Mouse (Mus musculus) G1E (cell line): Measurements from ENCODE around the gene Adgrl4.

ENCODE experiments used
- CTCF ChIP-seq: IDR thresholded peaks from 2 replicates; pipeline ENCODE4 v1.5.1; 2012; ENCODE audit warnings: low read depth, low read length, inconsistent platforms, mixed read lengths
- GATA1 ChIP-seq: IDR thresholded peaks from 2 replicates; pipeline ENCODE4 v1.6.1; 2012; ENCODE audit warnings: borderline replicate concordance, low read length, inconsistent platforms, mixed read lengths
- GATA2 ChIP-seq: IDR thresholded peaks from 2 replicates; pipeline ENCODE4 v1.6.1; 2012; ENCODE audit warnings: low read depth, low read length, inconsistent platforms, borderline replicate concordance
- POLR2AphosphoS5 ChIP-seq: IDR thresholded peaks from 2 replicates; pipeline ENCODE4 v1.6.1; 2012; ENCODE audit warnings: low read depth, low read length, inconsistent platforms; ENCODE audit not compliant: insufficient replicate concordance
- TAL1 ChIP-seq: conservative IDR thresholded peaks from 2 replicates; pipeline ENCODE4 v1.6.1; 2012; ENCODE audit warnings: low read depth, low read length, inconsistent platforms, mixed read lengths

DNA sequence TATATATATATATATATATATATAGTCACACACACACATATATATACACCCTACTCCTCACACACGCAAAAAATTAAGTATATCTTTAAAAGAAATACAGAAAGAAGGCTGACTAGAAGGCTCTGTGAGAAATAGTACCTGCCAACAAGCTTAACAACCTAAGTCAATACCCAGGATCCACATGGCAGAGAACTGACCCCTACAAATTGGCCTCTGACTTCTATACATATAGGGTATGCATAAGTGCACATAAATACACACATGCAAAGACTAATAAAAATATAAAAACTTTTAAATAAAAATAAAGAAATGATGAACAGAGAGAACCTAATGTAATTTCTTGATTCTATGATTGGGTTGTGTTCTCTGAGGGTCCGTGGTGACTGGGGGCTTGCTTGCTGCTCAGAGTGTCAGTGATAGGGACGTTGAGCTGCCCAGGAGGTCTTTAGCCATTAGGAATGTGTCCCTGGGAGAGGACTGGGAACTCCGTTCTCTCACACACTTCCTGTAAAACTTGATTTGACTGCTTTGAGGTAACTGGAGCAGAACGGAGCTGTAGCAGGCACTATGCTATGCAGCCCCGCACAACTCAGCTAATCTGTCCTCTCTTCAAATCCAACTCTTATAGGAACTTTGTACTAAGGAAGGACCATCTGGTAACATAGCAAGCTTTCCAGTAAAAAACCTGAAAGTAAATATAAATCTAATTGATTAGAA, 17.5 kb downstream of the Adgrl4 start:
- TF ChIP-seq CTCF (no peak), GATA1 (no peak), TAL1 (no peak), POLR2AphosphoS5 (no peak), GATA2 (no peak)
